Mouse (Mus musculus) erythroblast, embryonic 14.5 days (primary cell): Measurements from ENCODE around the gene Proser2.

Source experiments
- GATA1 ChIP-seq: IDR thresholded peaks from 2 replicates; pipeline ENCODE4 v1.6.1; 2012; ENCODE audit warnings: low read length, inconsistent platforms, mixed read lengths
- TAL1 ChIP-seq: IDR thresholded peaks from 3 replicates; pipeline ENCODE4 v1.6.1; 2012; ENCODE audit warnings: low read length, inconsistent platforms, mixed read lengths

- no peak for TF ChIP-seq TAL1
- TF ChIP-seq GATA1 = no peak
These were observed 27.6 kb upstream of the Proser2 start for GRCm38 (mm10) chr2:6157635-6158034.
